Mouse (Mus musculus): ENCODE measurements around the gene Cep112.

DNA sequence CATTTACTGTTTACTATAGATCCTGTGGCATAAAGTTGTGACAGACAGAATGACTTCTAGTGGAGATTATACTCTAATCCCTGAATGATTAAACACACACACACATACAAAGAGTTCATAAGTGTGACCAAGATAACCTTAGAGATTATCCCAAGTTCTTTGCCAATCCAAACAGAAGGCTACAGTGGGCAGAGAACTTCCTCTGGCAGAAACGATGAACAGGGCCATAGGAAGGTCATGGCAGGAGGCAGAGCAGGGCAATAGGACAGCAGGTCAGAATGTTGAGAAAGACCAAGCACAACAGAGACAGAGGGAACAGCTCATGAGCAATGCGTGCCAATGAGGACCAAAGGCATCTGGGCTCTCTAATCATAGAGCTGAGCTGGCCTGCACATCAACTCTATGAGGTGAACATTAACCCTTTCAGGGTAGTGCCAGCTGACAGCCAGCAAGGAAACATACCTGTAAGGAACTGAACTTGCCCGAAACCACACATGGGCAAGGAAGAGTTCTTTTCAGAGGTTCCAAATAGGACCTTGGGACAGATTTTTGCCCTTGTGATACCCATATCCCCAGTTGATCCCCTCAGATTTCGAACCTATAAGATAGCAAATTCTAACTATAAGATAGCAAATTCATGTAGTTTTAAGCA is 403.5 kb downstream of the Cep112 start:
- TF ChIP-seq CEBPB (IDR thresholded peaks at IDR 0.05; ENCODE audit: insufficient read depth, poor library complexity, severe bottlenecking) = no peak
- TF ChIP-seq POLR2A (IDR thresholded peaks at IDR 0.05; ENCODE audit: insufficient read length, low read depth) = no peak
- no peak for TF ChIP-seq E2F4 (IDR thresholded peaks at IDR 0.05; ENCODE audit: insufficient read depth)
- TF ChIP-seq USF1 (IDR thresholded peaks at IDR 0.05; ENCODE audit: low read depth) = no peak
- TF ChIP-seq MYOG (IDR thresholded peaks at IDR 0.05; ENCODE audit: control insufficient read depth in 1 of 3, insufficient read depth in 1 of 3, insufficient read length in 2 of 3, low read depth in 2 of 3) = no peak
- TF ChIP-seq TCF12 (IDR thresholded peaks at IDR 0.05; ENCODE audit: insufficient read depth, poor library complexity, severe bottlenecking) = no peak
- no peak for TF ChIP-seq MAX (IDR thresholded peaks at IDR 0.05; ENCODE audit: low read depth)
- no peak for TF ChIP-seq POLR2AphosphoS2 (IDR thresholded peaks at IDR 0.05; ENCODE audit: insufficient read length, low read depth)
- TF ChIP-seq TCF3 (IDR thresholded peaks at IDR 0.05; ENCODE audit: insufficient read length, low read depth) = no peak
- TF ChIP-seq MYOD1 (IDR thresholded peaks at IDR 0.05; ENCODE audit: control insufficient read depth in 1 of 3, insufficient read length in 2 of 3, low read depth in 2 of 3) = no peak
- TF ChIP-seq REST (IDR thresholded peaks at IDR 0.05; ENCODE audit: insufficient read depth, insufficient read length) = no peak
- TF ChIP-seq SRF (IDR thresholded peaks at IDR 0.05; ENCODE audit: control insufficient read depth, insufficient read length, low read depth) = no peak
